Mouse (Mus musculus): ENCODE data around the gene Cmya5.
"Not testable (repeated sequence)": the region's sequence is repeated elsewhere in the genome, so short reads cannot be mapped to it uniquely, and the experiment has no call there.

Cmya5 gene

DNA sequence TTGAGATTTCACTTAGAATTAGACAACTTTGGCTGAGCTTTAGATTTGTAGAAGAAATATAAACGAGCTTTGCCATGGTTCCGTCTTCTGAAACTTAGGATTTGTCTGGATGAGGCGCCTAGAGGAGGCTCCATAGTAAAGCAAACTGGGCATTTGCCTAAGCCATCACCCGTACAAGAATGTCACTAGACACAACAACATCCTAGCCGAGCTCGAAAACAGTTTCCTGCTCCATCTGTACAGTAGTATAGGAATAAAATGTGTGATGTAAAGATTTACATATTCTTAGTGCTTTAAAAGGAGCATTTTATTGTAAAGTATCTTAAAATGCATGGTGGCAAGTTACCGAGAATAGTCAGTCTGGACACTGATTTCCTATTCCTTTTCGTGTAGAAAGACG lies 22.2 kb downstream of the Cmya5 start:
- DNase-seq (ENCODE audit: low spot score): no peak

DNA sequence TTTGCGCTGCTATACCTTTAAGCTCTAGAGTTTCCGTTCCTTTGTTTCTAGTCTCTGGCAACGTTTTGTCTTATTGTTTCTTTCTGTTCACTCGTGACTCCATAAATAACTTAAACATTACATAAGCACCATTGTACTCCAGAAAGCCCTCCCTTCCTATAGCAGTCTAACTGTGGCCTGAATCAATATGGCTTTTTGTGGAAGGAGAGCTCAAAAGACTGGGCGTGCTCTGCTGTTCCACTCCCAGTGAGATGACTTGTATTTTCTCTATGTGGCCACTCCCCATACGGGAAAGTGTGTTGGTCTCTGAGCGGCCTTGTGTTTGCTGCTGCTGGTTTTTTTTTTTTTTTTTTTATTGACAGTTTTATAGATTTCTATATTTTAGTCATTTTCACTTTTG lies 27.3 kb downstream of the Cmya5 start:
- DNase-seq (ENCODE audit: low spot score): no peak

DNA sequence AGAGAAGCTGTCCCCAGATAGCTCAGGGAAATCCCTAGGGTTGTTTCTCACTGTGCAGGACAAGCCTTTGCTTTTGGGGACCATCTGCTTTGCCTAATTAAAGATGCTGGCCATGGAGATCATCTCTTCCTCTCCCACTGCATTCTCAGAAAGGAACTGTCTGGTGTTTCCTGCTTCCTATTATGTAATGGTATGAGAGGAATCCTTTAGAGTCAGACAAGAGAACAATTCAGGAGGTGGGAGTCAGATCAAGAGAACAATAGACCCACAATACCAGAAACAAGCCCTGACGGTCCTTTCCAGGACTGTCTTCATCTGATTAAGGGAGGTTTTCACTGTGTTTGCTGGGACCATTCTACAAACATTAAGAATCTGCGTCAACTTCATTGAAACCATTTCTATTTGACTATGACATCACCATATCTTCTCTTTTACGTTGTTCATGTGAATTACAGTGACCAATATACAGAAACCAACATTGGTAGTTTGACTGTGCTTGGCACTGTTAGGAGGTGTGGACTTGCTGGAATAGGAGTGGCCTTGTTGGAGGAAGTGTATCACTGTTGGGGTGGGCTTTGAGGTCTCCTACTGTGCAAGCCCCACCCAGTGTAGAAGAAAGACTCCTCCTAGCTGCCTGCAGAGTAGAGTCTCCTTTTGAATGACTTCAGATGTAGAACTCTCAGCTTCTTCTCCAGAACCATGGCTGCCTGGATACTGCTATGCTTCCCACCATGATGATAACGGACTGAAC lies 42.0 kb downstream of the Cmya5 start:
- no peak for DNase-seq (ENCODE audit: low spot score)

DNA sequence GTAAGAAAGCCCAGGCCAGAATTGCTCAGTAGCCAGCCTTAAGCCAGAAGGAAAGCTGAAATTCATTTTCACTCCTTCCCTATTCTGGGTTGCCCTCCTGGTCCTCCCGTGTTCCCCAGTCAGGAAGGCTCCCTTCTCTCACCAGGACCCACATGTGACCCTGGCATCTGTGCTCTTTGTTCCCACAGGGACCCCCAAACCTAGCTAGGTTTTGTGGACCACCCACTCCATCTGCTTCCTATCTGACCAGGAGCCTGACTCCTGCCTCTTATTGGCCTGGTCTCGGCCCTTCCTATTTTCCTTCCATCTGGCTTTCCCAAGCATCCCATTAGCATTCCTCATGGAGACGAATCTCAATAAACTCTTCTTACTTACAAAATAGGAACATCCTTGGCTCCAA lies 45.9 kb downstream of the Cmya5 start:
- DNase-seq (ENCODE audit: low spot score): no peak

- no peak for DNase-seq (ENCODE audit: low spot score)
Measured at GRCm38 (mm10) chr13:93096643-93097042, 47.9 kb downstream of the Cmya5 start.

DNA sequence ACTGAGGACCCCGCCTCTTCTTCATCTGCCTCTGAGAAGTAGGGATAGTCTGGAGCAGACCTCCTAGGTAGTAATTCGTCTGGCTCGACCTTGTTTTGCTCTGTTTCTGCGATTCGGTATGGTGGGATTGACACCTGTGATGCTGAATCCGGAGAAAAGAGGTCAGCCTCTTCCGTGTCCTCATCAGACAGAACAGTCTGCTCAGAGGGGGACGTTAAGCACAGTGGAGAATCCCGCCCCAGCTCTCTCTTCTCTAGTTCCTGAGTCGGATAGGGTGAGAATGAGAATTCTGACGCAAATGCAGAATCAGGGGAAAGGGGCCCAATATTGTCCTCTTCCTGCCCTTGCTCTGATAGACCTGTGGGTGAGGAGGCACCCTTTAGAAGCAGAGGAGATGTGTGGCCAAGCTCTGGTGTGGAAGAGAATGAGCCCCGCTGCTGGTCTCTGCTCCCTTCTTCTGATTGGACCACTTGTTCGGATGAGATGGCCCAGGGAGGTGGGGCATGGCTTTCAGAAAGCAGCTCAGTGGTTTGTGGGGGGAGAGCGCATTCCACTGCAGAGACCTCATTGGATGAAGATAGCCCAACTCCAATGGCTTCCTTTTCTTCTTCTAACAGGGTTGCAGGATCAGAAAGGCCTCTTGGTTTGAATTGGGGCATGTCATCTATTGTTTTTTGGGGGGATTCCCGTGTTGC lies 49.3 kb downstream of the Cmya5 start:
- no peak for DNase-seq (ENCODE audit: low spot score)

DNA sequence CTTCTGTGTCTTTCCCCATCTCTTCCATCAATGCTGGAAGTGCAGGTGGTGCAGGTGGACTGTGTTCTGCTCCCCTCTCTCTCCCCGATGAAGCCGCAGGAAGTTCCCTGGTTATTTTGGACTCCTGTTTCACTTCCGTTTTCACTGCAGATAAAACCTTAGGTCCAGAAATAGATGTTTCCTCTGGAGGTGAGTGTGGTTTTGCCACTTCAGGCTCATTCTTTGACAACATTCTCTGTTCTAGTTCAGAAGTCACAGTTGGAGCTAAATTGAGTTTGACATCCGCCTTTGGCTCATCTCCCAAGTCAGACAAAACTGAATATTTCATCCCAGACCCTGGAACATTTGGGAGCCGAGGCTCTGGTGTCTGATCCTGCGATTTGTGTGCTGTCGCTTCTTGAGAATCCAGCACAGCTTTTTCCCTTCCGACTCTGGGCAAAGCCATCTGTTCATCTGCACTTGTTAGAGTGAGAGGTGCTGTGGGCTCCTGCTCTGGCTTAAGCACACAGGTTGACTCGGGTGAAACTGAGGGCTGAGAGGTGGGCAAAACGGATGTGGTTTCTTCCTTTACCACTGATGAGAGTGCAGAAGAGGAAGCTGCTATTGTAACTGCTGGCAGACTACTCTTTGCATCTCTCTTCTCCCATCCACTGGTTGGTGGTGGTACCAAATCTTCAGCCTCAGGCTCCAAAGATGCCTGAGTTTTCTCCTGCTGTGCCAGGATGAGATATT lies 50.2 kb downstream of the Cmya5 start:
- no peak for DNase-seq (ENCODE audit: low spot score)

DNA sequence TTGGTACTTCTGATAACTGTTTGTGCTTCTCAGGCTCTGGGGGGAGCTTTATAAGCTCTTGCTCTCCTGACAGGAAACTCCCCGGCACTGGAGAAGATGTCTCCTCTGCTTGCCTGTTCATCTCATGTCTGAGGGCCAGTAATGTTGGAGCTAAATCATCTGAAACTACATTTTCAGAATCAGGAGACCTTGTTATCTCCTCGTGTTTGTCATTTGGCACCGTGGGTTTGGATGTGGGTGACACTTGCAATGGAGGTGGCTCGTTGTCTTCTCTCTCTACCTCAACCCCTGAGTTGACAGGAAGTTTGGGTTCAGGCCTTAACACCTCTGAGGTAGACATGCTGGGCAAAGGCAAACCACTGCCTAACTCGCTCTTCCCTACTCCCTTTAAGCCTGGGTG lies 50.8 kb downstream of the Cmya5 start:
- DNase-seq (ENCODE audit: low spot score): no peak

DNA sequence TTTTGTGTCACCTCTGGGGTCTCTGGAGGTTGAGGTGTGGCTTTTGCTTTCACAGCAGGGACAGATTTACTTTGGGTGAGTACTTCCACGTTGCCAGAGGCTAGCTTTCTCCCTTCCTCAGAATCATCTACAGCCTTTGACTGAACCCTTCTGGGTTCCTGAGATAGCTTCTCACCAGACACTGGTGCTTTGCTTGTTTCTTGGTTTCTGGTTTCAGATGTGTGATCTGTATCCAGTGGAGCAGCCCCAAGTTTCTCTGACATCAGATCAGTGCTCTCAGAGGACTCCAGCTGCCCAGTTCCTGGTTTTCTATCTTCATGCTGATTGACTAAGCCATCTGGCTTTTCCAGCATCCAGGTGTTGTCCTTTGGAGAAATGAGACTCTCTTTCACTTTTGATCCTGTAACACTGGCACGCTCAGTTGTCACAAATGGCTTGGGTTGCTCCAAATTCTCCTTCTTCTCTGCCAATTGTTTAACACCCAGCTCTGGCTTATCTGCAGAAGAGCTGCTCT lies 51.6 kb downstream of the Cmya5 start:
- DNase-seq (ENCODE audit: low spot score): no peak

DNA sequence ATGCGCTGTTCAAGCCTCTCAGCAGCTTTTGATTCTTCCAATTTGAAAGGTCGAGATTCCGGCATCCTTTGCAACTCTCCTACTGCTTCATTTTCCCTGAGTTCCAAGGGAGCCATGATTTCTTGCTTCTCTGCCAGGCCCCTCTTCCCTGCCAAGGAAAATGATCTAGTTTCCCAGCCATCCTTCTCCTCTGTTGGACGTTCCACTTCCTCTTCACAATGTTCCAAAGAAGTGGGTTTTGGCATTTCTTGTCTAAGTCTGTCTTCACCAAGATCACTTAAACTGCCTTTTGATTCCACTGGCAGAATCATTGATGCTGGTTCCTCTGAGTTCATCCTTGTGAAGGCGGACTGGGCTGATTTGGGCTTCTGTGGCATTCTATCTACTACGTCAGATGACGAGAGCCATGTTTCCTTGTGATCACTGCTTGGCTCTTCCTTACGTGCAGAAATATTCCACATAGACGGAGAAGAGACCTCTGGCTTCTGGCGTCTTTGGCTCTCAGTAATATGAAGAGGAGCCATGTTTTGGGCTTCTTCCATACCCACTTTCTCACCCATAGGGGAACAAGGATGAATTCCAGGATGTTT lies 52.6 kb downstream of the Cmya5 start:
- no peak for DNase-seq (ENCODE audit: low spot score)

- no peak for DNase-seq (ENCODE audit: low spot score)
Measured at GRCm38 (mm10) chr13:93091176-93091575, 53.3 kb downstream of the Cmya5 start.

DNA sequence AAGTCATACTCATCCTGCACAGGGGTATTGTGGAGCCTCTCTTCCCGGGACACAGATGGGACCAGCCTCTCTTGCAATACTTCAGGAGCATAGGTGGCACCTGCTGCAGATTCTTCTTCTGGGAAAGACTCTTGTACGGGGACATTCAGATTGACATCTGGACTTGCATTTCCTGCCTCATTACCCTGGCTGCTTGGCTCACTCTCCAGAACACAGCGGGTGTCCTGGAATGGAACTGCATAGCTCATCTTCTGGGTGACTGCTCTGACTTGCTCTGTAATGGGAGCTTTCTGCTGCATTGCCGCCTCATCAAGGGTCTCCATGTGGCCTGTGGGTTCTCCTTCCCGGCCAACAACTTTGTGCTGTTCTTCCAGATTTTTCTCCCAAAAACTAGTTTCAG lies 55.0 kb downstream of the Cmya5 start:
- no peak for DNase-seq (ENCODE audit: low spot score)

- no peak for DNase-seq (ENCODE audit: low spot score)
Measured at GRCm38 (mm10) chr13:93085711-93086110, 58.8 kb downstream of the Cmya5 start.

- not testable (repeated sequence) for DNase-seq (ENCODE audit: low spot score)
Measured at GRCm38 (mm10) chr13:93082324-93082723, 62.2 kb downstream of the Cmya5 start.

GRCm38 (mm10) chr13:93080859-93081258 lies 63.7 kb downstream of the Cmya5 start:
- DNase-seq (ENCODE audit: low spot score): no peak

GRCm38 (mm10) chr13:93074147-93074641 lies 70.3 kb downstream of the Cmya5 start:
- DNase-seq (ENCODE audit: low spot score): peak; percentile 16

DNA sequence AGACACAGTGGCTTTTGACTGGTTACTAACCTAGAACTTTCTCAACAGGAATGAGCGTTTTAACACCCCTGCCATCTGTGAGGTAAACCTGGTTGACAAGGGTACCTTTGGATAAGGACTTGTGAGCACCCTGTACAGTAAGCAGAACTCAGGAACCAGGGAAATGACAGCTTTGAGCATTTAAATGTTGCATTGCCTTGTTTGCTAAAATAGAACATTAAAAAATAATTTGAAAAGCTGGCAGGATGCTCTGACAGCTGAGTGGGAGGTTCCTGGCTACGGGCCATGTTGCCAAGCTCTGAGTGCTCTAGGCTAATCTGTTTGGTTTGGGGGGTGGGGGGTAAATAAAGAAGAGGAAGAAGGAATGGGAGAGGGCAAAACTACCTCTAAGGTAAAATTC lies 70.9 kb downstream of the Cmya5 start:
- no peak for DNase-seq (ENCODE audit: low spot score)

DNA sequence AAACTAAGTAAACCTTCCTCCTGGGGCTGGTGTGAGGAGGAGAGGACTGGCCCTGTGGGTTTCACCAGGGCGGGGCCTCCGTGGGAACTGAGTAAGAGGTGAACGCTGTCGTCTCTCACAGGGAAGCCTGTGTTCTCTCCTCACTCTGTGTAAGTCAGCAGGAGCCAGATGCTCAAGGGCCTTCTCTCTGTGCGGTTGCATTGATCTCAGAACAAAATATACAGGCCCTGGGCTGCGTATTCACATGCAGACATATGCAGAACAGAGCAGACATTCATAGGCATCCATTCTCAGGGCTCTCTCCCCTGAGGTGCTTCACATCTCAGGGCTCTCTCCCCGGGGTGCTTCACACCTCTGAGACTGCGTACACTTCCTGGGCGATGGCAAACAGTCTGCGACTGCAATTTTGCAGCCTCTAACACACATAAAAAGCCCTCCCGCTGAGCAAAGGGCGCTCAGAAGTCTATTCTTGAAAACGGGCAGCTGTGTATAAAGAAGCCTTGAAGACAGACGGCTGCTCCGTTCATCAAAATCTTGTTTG lies 71.6 kb downstream of the Cmya5 start:
- DNase-seq (ENCODE audit: low spot score): peak; percentile 33

GRCm38 (mm10) chr13:93070406-93070805 lies 74.1 kb downstream of the Cmya5 start:
- DNase-seq (ENCODE audit: low spot score): peak; percentile 54

GRCm38 (mm10) chr13:93069481-93069880 lies 75.0 kb downstream of the Cmya5 start:
- peak; percentile 22 for DNase-seq (ENCODE audit: low spot score)

DNA sequence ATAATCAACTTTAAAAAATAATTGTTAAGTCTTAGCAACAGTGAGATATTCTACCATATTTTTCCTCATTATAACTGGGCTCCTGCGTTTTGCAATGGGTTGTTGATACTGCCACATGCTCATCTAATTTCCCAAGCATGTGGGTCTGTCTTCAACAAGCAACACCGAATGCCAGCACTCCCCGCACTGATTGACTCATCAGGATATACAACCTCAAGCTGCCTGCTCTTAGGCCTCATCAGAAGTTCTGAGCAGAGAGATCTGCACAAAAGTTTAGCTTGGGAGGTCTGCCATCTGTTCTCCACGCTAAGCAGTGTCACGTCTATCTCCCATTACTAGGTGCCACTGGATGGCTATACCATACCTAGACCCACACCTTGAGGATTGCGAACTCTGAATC lies 76.2 kb downstream of the Cmya5 start:
- no peak for DNase-seq (ENCODE audit: low spot score)

All from embryo, embryonic 10.5 days (tissue).